15 mouse cellular contexts compared by ENCODE assay signal in the genomic region with DNA sequence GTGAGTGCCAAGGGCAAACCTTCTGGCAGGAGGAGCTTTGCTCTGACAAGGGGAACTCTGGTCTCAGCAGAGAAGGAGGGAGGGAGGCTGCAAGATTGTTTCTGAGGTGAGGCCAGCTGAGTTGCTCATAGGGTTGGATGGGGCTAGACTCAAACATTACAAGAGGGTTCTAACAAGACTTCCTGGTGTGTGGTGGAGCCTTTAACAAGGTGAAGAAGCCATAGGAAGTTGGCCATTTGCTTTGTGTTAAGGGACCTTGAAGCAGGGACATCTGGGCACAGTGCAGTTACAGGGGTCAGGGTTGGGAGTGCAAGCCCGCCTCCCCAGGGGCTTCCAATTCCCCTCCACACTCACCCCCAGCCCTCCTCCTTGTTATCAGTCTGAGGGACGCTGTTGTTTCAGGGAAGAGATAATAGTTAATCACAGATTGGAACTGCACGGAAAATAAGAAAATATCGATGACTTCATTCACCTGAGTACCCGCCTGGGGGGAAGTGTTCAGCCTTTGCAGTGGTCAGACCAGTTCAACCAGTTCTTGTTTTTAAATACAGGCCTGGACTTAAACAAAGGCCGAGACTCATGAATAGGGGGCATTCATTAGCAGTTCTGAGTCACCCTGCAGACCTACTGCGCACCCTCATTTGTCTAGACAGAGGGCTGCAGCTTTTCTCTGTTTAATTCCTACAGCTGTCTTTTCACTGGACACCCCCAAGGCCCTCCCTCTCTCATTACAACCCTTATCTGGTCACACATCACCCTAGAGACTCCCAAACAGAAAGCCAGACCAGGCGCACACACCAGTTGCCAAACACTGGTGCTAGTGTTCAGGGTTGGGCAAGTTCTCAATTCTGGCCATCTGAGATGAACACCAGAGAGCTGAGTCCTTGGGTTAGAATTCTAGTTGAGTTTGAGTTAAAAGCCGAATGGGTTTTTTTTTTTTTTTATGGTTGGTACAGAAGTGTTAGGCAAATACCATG.
DNase-seq lines count a peak whose midpoint lies in the region; ATAC-seq and TF ChIP-seq lines count a peak whose summit lies in the region.
"Had no signal": no experiment of that assay in that cellular context is flagged by ENCODE, and none has a peak within 500 bp of the region (broad histone marks: within the 10 kb centered on the region; RNA-seq: fewer than 3 reads in every experiment).

No protein-coding gene starts in this region.

- TF ChIP-seq POLR2A in ES-Bruce4 (IDR thresholded peaks at IDR 0.05; ENCODE audit: insufficient read depth, low read length), result peak; percentile 62

- TF ChIP-seq CTCF in ES-Bruce4 (IDR thresholded peaks at IDR 0.05; ENCODE audit: low read depth, low read length), result no peak
- no peak for TF ChIP-seq CTCF in intestine, postnatal 0 days (IDR thresholded peaks at IDR 0.05; ENCODE audit: low read depth)

- peaks cover 15% of the 10 kb centered on the region for H3K4me1 ChIP-seq in forebrain, embryonic 10.5 days
- H3K4me1 ChIP-seq in forebrain, embryonic 15.5 days, result no peaks in the 10 kb centered on the region
- H3K4me1 ChIP-seq in ES-Bruce4 (ENCODE audit: control insufficient read depth, insufficient read depth, low read length), result peaks cover 16% of the 10 kb centered on the region
- 0 out of 2 replicates have a peak, but pooled peaks cover 9% of the 10 kb centered on the region for H3K4me1 ChIP-seq in intestine, postnatal 0 days (replicated peaks; ENCODE audit: control insufficient read depth, insufficient read depth, low read length)
- peaks cover 13% of the 10 kb centered on the region for H3K4me1 ChIP-seq in limb, embryonic 10.5 days

- H3K9ac ChIP-seq in forebrain, embryonic 15.5 days (replicated peaks), result no peak overlapping the region
- 0 out of 2 replicates have a peak overlapping the region, but pooled peaks have one; percentile 14 for H3K9ac ChIP-seq in ES-Bruce4 (ENCODE audit: low read depth, poor library complexity, severe bottlenecking)
- H3K9ac ChIP-seq in intestine, postnatal 0 days (ENCODE audit: low read depth, low read length), result no peak overlapping the region

- peak overlapping the region; percentile 71 for H3K27ac ChIP-seq in forebrain, embryonic 10.5 days
- H3K27ac ChIP-seq in forebrain, embryonic 15.5 days (replicated peaks), result no peak overlapping the region
- peak overlapping the region; percentile 96 for H3K27ac ChIP-seq in ES-Bruce4 (ENCODE audit: insufficient read depth, low read length)
- no peak overlapping the region for H3K27ac ChIP-seq in intestine, postnatal 0 days (ENCODE audit: low read depth, low read length)
- H3K27ac ChIP-seq in limb, embryonic 10.5 days, result peak overlapping the region; percentile 53; the same call in 1 of the 2 replicates

- no peaks in the 10 kb centered on the region for H3K36me3 ChIP-seq in forebrain, embryonic 10.5 days (replicated peaks)
- no peaks in the 10 kb centered on the region for H3K36me3 ChIP-seq in forebrain, embryonic 15.5 days
- no peaks in the 10 kb centered on the region for H3K36me3 ChIP-seq in ES-Bruce4 (ENCODE audit: control insufficient read depth, insufficient read depth, low read length, poor library complexity, severe bottlenecking)
- H3K36me3 ChIP-seq in intestine, postnatal 0 days (ENCODE audit: control insufficient read depth, insufficient read depth), result no peaks in the 10 kb centered on the region
- no peaks in the 10 kb centered on the region for H3K36me3 ChIP-seq in limb, embryonic 10.5 days

- H3K9me3 ChIP-seq in forebrain, embryonic 10.5 days, result no peaks in the 10 kb centered on the region
- H3K9me3 ChIP-seq in forebrain, embryonic 15.5 days, result no peaks in the 10 kb centered on the region
- H3K9me3 ChIP-seq in ES-Bruce4 (replicated peaks; ENCODE audit: control insufficient read depth, insufficient read depth, low read length, poor library complexity, severe bottlenecking), result no peaks in the 10 kb centered on the region
- H3K9me3 ChIP-seq in intestine, postnatal 0 days (ENCODE audit: control insufficient read depth), result no peaks in the 10 kb centered on the region
- H3K9me3 ChIP-seq in limb, embryonic 10.5 days (replicated peaks), result no peaks in the 10 kb centered on the region

- H3K4me3 ChIP-seq in forebrain, embryonic 10.5 days, result no peak overlapping the region
- H3K4me3 ChIP-seq in forebrain, embryonic 15.5 days, result no peak overlapping the region
- peak overlapping the region; percentile 20; the same call in 1 of the 2 replicates for H3K4me3 ChIP-seq in ES-Bruce4 (ENCODE audit: low read depth, low read length)
- H3K4me3 ChIP-seq in intestine, postnatal 0 days (ENCODE audit: low read depth, low read length), result no peak overlapping the region
- no peak overlapping the region for H3K4me3 ChIP-seq in limb, embryonic 10.5 days

- H3K27me3 ChIP-seq in forebrain, embryonic 10.5 days (ENCODE audit: poor library complexity, severe bottlenecking), result no peaks in the 10 kb centered on the region
- H3K27me3 ChIP-seq in forebrain, embryonic 15.5 days, result no peaks in the 10 kb centered on the region
- H3K27me3 ChIP-seq in ES-Bruce4 (ENCODE audit: control insufficient read depth, insufficient read depth, low read length, poor library complexity, severe bottlenecking), result no peaks in the 10 kb centered on the region
- H3K27me3 ChIP-seq in intestine, postnatal 0 days (replicated peaks; ENCODE audit: control insufficient read depth, insufficient read depth, low read length), result no peaks in the 10 kb centered on the region
- no peaks in the 10 kb centered on the region for H3K27me3 ChIP-seq in limb, embryonic 10.5 days (ENCODE audit: low read depth, poor library complexity, severe bottlenecking)
- H3K27me3 ChIP-seq: Patski had no signal

- TF ChIP-seq EP300 in ES-Bruce4 (IDR thresholded peaks at IDR 0.05; ENCODE audit: insufficient read depth, low read depth, low read length), result peak; percentile 91

- no peak for ATAC-seq in forebrain, embryonic 15.5 days (replicated peaks)
- peak; percentile 76 for ATAC-seq in intestine, postnatal 0 days
- ATAC-seq: Patski had no signal

- H3K4me2 ChIP-seq in forebrain, embryonic 15.5 days (replicated peaks), result no peak overlapping the region
- H3K4me2 ChIP-seq in intestine, postnatal 0 days (replicated peaks; ENCODE audit: low read depth), result no peak overlapping the region

- whole genome bisulfite sequencing in forebrain, embryonic 10.5 days, result 22% methylated on average over 9 of the region's 9 CpGs
- WGBS in forebrain, embryonic 15.5 days, result 29% methylated on average over 9 of the region's 9 CpGs
- WGBS in intestine, postnatal 0 days, result 25% methylated on average over 9 of the region's 9 CpGs
- 38% methylated on average over 9 of the region's 9 CpGs for WGBS in limb, embryonic 10.5 days

- DNase-seq in forebrain, embryonic 10.5 days (ENCODE audit: extremely low spot score, low spot score), result no peak
- DNase-seq in limb, embryonic 10.5 days (ENCODE audit: low spot score), result no peak
- DNase-seq in layer of hippocampus, postnatal 14 days (ENCODE audit: low spot score in 2 of 2), result no peak
- no peak for DNase-seq in frontal cortex, adult 2 months (ENCODE audit: extremely low spot score in 1 of 2, low spot score in 1 of 2)
- no peak for DNase-seq in cerebellum, postnatal 14 days
- DNase-seq: adrenal gland, postnatal 25 days; cerebellum, postnatal 36 days; gastrocnemius, postnatal 10 days; midbrain, embryonic 14.5 days; spleen, adult 18-20 months; thymus, postnatal 25 days had no signal

Comparison
In these comparisons a context has a peak if more than half of its experiments do, and no peak if none do; other contexts are left out.
1. H3K27ac ChIP-seq: peak in forebrain, embryonic 10.5 days (single experiment), ES-Bruce4 (single experiment) and limb, embryonic 10.5 days (single experiment); none in forebrain, embryonic 15.5 days (single experiment) and intestine, postnatal 0 days (single experiment).